Mouse (Mus musculus): ENCODE data around the gene Fam185a.

DNA sequence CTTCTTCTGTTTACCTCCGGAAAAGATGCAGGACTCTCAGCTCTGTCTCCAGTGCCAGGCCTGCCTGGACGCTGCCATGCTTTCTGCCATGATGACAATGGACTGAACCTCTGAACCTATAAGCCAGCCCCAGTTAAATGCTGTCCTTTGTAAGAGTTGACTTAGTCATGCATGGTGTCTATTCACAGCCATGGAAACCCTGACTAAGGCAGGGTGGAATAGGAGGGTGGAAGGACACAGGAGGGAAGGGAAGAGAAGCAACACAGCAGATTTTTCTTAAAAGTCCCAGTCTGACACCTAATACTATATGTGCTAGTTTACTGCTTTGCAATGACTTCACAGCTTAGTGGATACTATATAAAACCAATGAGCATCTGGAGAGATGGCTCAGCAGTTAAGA is 66.7 kb downstream of the Fam185a start:
- TF ChIP-seq POLR2A (IDR thresholded peaks at IDR 0.05; ENCODE audit: insufficient read depth, low read depth, low read length) (no peak), CTCF (IDR thresholded peaks at IDR 0.05) (no peak), EP300 (IDR thresholded peaks at IDR 0.05; ENCODE audit: insufficient read depth, low read depth, low read length) (no peak)
